Mouse (Mus musculus) kidney, adult 2 months (tissue): ENCODE results near the gene Tbx20. TPM values are rescaled to one million over a fixed set of nuclear protein-coding genes. Genes with fewer than 3 reads are reported as not detected.

ENCODE experiments used
- DNase-seq: peaks from one replicate; pipeline ENCODE4 v3.0.0; 2021
- H3K27ac ChIP-seq: fragments of 200-500 bp; 2 replicates; pipeline ENCODE4 v1.5.1; 2012; ENCODE audit warnings: low read depth, low read length, control low read depth, inconsistent platforms; ENCODE audit not compliant: insufficient read depth
- H3K27me3 ChIP-seq: fragments of 200-500 bp; replicated peaks from 2 replicates; pipeline ENCODE4 v1.6.1; 2012; ENCODE audit warnings: mild to moderate bottlenecking, moderate library complexity, low read length, inconsistent platforms; ENCODE audit not compliant: control insufficient read depth, insufficient read depth
- H3K36me3 ChIP-seq: fragments of 200-500 bp; 2 replicates; pipeline ENCODE4 v1.6.1; 2012; ENCODE audit warnings: mild to moderate bottlenecking, moderate library complexity, low read length, inconsistent platforms; ENCODE audit not compliant: control insufficient read depth, insufficient read depth
- H3K4me1 ChIP-seq: fragments of 200-500 bp; 2 replicates; pipeline ENCODE4 v1.6.1; 2011; ENCODE audit warnings: low read length; ENCODE audit not compliant: control insufficient read depth, insufficient read depth
- H3K4me3 ChIP-seq: fragments of 200-500 bp; 2 replicates; pipeline ENCODE4 v1.5.1; 2011; ENCODE audit warnings: mild to moderate bottlenecking, low read depth, low read length, control low read depth; ENCODE audit not compliant: insufficient read depth
- CTCF ChIP-seq: fragments of 200-500 bp; conservative IDR thresholded peaks from 2 replicates; pipeline ENCODE4 v1.5.1; 2011; ENCODE audit warnings: low read depth, mild to moderate bottlenecking, control low read depth, low read length, moderate library complexity, mixed read lengths; ENCODE audit not compliant: insufficient read depth, insufficient read length
- POLR2A ChIP-seq: fragments of 200-500 bp; IDR thresholded peaks from one replicate; pipeline ENCODE4 v1.6.1; 2011; ENCODE audit warnings: low read depth, low read length, control low read depth
- WGBS: fragments of 180-500 bp; shearing (Covaris S2); methylation state at CpG from one replicate; pipeline ENCODE4 v1.1.7; 2018; 5-methylcytosine and 5-hydroxymethylcytosine counted together
- polyA plus RNA-seq: library from polyadenylated mRNA; depleted of rRNA; stranded (reverse); fragments of >200 nt; gene quantifications from 2 replicates; pipeline ENCODE4 v1.2.3, GENCODE M21; 2012; rRNA removed

Gene Tbx20
- 0.04 and 0.13 TPM in 2 replicates for polyA plus RNA-seq

DNA sequence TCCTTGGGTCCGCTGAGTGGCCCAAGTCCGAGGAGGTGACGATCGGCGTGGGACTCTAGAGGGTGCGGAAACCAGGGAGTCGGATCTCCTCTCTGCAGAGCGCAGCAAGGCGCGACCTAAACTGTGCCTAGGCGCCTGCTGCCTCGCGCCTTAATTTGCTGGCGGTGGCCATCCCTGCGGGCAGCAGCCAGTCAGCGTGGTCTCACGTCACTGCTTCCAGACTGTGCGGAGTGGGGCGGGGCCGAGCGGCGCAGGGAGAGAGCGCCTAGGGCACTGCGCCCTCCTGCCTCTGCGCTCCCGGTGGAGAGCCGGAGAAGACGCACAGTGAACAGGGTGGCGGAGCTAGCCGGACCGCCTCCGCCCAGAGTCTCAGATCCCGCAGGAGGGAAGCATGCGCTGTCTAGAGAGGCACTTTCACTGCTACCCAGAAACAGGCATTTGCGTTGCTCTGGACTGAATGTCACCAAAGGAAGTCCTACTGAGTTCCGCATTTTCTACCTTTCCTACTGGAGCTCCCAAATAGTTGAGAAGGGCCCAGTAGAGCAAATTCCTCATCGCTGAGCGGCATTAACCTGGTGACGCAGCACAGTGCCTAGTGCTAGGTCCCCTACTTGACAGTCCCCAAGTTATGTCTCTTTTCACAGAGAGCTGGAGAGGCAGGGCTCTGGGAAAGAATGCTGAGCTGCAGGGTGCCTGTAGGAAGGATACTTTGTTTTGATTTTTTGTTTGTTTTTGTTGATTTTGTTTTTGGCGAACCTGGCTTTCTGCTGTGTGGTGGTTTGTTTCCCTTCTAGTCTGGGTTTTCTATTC lies at the start of gene Tbx20:
Tbx20 (minus strand) TSS at position 144 of the 810 bp plus-strand sequence.
- TF ChIP-seq POLR2A: no peak
- no peak for TF ChIP-seq CTCF
- no peak within 1 kb of the TSS for H3K4me3 ChIP-seq
- no peaks in the 10 kb centered on the region for H3K36me3 ChIP-seq
- peaks cover 3% of the 10 kb centered on the region for H3K27me3 ChIP-seq
- WGBS: 1% methylated on average over 40 of the region's 40 CpGs
- no peaks in the 10 kb centered on the region for H3K4me1 ChIP-seq
- no peak within 1 kb of the TSS for H3K27ac ChIP-seq
- DNase-seq: peak; percentile 13

DNA sequence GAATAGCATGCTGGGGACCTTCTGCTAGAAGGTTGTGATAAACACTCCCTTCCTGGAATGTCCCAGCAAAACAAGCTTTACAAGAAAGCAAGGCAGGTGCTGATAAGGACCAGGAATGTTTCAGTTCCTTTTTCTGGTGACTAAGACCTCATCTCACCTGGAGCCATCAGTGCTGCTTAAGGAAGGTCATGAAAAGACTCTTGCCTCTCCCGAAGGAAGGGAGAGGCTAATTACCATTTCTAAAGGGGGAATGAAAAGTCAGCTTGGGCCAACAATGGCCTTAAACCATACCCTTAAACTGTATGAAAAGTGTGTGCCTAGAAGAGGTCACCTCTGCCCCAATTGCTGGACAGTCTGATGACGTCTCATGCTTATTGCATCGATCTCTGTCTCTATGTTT lies 44.4 kb upstream of the Tbx20 start:
- Histone ChIP-seq H3K27ac (no peak overlapping the region), H3K4me3 (no peak overlapping the region), H3K27me3 (no peaks in the 10 kb centered on the region), H3K4me1 (no peaks in the 10 kb centered on the region), H3K36me3 (no peaks in the 10 kb centered on the region)
- TF ChIP-seq POLR2A (no peak), CTCF (no peak)
- no peak for DNase-seq
- 76% methylated on average over 3 of the region's 3 CpGs for WGBS

DNA sequence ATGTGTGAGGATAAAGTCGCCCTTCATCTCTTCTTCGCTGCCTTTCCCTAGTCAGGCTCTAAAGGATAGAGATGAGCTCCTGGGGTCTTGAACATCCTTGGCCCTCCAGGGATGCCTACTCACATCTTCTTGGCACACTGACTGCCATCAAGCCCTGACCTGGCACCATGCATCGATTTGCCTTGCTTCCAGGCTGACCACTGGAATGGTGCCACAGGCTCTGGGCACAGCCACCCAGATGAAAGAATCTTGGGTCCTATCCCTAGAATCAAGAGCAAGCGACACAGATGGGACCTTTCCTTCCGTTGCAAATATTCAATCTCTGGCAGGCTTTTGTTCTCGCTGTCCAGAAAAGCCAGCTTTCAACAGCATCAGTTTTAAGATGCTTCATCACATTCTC lies 38.4 kb upstream of the Tbx20 start:
- WGBS: 92% methylated on average over 6 of the region's 6 CpGs
- no peak overlapping the region for H3K27ac ChIP-seq
- DNase-seq: no peak
- no peaks in the 10 kb centered on the region for H3K27me3 ChIP-seq
- H3K4me1 ChIP-seq: no peaks in the 10 kb centered on the region
- no peak overlapping the region for H3K4me3 ChIP-seq
- TF ChIP-seq CTCF: no peak
- TF ChIP-seq POLR2A: no peak
- no peaks in the 10 kb centered on the region for H3K36me3 ChIP-seq

DNA sequence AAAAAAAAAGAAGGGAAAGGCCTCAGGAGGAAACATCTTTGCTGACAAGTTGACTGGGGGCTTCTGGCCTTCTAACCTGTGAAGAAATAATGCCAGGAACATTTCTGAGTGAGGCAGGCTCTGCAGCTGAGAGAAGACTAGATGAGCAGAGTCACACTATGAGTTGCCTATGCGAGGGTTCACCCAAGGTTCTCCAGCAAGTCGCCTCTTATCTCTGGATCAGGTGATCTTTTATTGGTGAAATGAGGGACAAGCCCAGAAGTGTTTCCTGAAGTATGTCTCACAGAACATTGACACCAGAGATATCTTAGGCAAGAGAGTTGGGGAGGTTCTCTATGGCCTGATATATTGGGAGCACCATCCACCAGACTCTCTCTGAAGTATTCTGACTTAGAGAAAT lies 18.0 kb upstream of the Tbx20 start:
- DNase-seq: no peak
- H3K27ac ChIP-seq: no peak overlapping the region
- no peak overlapping the region for H3K4me3 ChIP-seq
- no peaks in the 10 kb centered on the region for H3K36me3 ChIP-seq
- no peaks in the 10 kb centered on the region for H3K4me1 ChIP-seq
- 85% methylated on average over 2 of the region's 2 CpGs for WGBS
- no peaks in the 10 kb centered on the region for H3K27me3 ChIP-seq
- TF ChIP-seq CTCF (no peak), POLR2A (no peak)

- Histone ChIP-seq H3K4me3 (no peak overlapping the region), H3K36me3 (no peaks in the 10 kb centered on the region), H3K27me3 (no peaks in the 10 kb centered on the region; the same call in 1 of the 2 replicates), H3K27ac (no peak overlapping the region), H3K4me1 (no peaks in the 10 kb centered on the region)
- WGBS: 67% methylated on average over 3 of the region's 3 CpGs
- no peak for TF ChIP-seq CTCF
- TF ChIP-seq POLR2A: no peak
- no peak for DNase-seq
Observed at GRCm38 (mm10) chr9:24789396-24789795, 15.3 kb upstream of the Tbx20 start.

DNA sequence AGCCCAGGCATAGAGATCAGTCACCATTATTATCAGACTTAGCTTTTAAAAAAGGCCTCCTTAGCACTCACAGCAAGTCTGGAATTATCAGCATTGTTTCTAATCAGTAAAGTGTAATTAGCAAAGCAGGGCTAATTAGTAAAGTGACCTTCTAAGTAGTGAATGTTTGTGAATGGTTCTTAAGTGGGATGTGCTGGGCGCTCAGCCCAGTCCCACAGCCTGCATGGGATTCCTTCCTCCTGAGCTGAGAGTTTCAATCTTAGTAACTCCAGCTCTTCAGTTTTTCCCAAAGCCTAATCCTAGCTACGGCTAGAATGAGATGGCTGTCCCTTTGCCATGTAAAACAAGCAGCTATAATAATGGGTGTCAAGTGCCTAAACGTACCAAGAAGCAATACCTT lies 8.2 kb upstream of the Tbx20 start:
- H3K4me1 ChIP-seq: no peaks in the 10 kb centered on the region
- no peak overlapping the region for H3K27ac ChIP-seq
- no peaks in the 10 kb centered on the region for H3K36me3 ChIP-seq
- no peak overlapping the region for H3K4me3 ChIP-seq
- WGBS: 23% methylated on average over 3 of the region's 3 CpGs
- peaks cover 2% of the 10 kb centered on the region for H3K27me3 ChIP-seq
- DNase-seq: no peak
- TF ChIP-seq POLR2A (no peak), CTCF (no peak)

GRCm38 (mm10) chr9:24780929-24781441 lies 6.9 kb upstream of the Tbx20 start:
- no peak for DNase-seq
- no peak for TF ChIP-seq POLR2A
- TF ChIP-seq CTCF: no peak
- H3K27ac ChIP-seq: no peak overlapping the region
- no peaks in the 10 kb centered on the region for H3K36me3 ChIP-seq
- no peak overlapping the region for H3K4me3 ChIP-seq
- 1% methylated on average over 32 of the region's 32 CpGs for WGBS
- H3K27me3 ChIP-seq: peaks cover 2% of the 10 kb centered on the region
- H3K4me1 ChIP-seq: no peaks in the 10 kb centered on the region
